Mouse (Mus musculus) kidney, adult 2 months (tissue): ENCODE results near the gene AL607142.1.

ENCODE experiments used
- CTCF ChIP-seq: fragments of 200-500 bp; conservative IDR thresholded peaks from 2 replicates; pipeline ENCODE4 v1.5.1; 2011; ENCODE audit warnings: low read depth, mild to moderate bottlenecking, control low read depth, low read length, moderate library complexity, mixed read lengths; ENCODE audit not compliant: insufficient read depth, insufficient read length
- POLR2A ChIP-seq: fragments of 200-500 bp; IDR thresholded peaks from one replicate; pipeline ENCODE4 v1.6.1; 2011; ENCODE audit warnings: low read depth, low read length, control low read depth

DNA sequence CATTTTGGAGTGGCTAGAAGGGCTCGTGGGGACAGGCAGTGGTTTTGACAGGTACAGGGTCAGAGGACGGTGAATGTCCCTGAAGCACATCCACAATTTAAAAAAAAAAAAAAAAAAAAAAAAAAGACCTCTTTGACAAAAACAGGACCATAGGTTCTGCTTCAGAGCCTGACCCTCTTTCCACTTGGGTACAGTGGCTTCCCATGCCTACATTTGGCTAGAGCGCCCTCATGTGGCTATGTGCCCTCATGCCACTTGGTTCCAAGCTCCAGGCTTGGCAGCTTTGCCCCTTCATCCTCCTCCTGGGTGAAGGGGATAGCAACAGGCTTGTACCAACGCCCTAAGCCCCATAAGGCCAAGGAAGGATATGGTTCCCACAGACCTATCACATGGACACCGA lies 39.8 kb downstream of the AL607142.1 start:
- TF ChIP-seq POLR2A (no peak), CTCF (peak; percentile 85)
